Mouse (Mus musculus) kidney, postnatal 10 days (tissue): Measurements from ENCODE around the gene Ncoa6.
A peak's percentile ranks its signal among the peaks of the same experiment; 100 is the strongest.

Experiments
- DNase-seq: peaks from one replicate; pipeline ENCODE4 v3.0.0; 2021; ENCODE audit warnings: mixed read lengths

The Ncoa6 gene

GRCm38 (mm10) chr2:155420911-155421310, 52.8 kb downstream of the Ncoa6 start:
- DNase-seq = no peak

GRCm38 (mm10) chr2:155404635-155405034, 69.1 kb downstream of the Ncoa6 start:
- no peak for DNase-seq

DNA sequence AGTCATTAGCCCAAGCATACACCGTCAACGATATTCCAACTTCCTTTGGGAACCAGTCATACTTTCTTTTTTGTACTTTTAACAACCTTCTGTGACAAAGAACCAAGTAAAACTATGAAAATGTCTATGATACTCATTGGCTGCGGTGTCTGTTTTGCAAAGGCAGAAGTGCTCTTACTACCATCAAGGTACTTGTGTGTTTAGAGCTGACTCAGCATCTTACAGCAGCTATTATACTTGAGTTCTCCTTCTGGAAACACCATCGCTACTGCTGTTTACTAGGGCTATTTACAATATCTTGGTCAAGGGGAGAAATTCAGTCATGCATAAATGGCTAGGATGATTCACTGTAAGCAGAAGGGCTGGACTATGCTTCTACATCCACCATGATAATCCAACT, 71.8 kb downstream of the Ncoa6 start:
- DNase-seq = no peak

- peak; percentile 31 for DNase-seq
These were observed 73.4 kb downstream of the Ncoa6 start for GRCm38 (mm10) chr2:155400276-155400675.

DNA sequence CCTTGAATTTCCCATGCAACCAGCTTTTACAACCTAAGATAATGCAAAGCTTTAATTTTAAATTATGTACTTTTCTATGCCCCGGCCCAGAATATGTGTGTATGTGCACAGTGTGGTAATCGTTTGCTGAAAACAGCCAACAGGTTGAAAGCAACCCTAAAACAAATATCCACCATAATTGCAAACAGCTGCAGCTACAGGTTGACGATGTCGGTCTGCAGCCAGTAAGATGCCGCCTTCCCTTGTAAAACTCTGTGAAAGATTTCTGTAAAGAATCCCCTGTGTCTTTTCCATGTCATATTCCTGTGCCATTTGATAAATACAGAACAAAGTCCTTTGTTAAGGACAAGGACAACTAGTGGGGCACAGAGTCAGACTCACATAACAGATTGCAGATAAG, 79.1 kb downstream of the Ncoa6 start:
- no peak for DNase-seq

DNA sequence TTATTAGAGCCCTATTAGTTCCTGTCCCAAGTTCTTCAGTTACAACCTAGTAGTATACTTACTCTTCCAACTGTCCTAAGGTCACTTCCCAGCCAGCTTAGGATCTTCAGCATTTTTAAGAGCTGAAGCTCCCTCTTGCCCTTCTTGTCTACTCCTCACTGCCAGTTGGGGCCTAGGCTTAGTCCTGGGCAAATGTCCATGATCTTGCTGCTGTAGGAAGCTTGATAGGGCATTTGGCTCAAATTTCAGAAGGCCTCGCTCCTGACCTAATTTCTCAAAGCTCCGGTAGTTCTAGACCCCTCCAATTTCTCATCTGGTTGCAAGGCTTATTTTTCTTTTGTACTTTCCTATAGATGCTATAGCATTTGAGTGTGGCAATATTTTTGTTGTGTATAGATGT, 85.1 kb downstream of the Ncoa6 start:
- no peak for DNase-seq

DNA sequence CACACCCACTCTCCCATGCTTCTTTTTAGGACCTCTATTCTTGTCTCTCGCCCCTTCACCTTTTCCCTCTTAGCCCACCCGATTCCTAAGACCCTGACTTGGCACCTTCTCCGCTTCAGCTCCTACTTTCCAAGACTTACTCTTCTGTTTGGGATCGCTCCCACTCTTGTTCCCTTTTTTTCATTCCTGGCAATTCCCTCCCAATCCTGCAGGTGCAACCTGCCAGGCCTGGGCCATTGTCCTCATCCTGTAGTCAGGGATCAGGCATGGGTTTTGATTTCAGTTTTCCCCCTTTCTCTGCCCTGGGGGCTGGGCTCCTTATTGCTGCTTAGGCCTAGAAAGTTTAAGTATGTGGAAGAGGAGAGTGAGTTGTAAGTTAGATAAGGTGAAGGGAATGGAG, 86.6 kb downstream of the Ncoa6 start:
- DNase-seq = no peak

GRCm38 (mm10) chr2:155386534-155386899, 87.2 kb downstream of the Ncoa6 start:
- peak; percentile 21 for DNase-seq

DNA sequence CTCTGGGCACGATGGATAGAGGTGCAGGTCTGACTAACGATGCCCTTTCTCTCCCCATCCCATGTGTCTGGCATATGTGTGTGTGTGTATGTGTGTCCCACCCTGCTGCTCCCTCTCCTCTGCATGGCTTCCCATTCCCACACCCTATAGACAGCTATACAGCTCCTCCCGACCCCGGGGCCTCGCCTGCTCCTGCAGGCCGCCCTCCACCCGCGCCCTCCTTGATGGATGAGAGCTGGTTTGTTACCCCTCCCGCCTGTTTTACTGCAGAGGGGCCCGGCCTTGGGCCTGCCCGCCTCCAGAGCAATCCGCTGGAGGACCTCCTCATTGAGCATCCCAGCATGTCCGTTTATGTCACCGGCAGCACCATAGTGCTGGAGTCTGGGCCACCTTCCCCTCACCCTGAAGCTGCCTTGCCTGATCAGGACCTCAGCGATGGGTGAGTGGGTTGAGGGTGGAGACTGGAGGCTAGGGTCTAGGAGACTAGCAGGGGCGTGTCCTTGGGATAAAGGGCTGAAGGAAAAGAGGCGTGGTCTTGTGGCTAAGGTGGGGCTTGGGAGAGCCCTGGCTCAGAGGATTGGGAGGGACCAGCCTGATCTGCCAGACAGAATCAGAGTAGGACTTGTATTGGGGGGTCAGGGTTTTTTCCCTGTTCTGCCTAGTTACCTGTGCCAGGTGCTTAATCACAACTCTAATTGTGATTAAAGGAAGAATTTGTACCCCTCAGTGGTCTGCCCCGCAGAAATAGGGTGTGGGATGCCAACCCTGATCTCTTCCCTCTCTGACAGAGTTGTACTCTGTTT, 87.8 kb downstream of the Ncoa6 start:
- DNase-seq = peak; percentile 23

DNA sequence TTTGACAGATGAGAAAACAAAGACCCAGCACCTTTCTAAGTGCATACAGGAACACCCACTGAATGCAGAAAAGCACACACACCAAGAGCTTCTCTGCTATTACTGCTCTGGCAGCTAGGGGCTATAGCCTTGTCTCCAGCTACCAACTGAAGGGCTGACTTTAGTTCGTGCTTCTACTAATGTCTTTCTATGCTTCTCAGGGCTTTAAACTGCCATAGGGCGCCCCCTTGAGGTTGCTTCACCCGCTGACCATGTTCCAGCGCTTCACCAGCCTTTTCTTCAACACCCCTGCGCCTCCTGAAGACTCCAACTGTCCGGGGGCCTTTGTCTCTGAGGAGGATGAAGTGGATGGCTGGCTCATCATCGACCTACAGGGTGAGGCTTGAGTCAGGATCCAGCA, 88.6 kb downstream of the Ncoa6 start:
- peak; percentile 90 for DNase-seq

DNA sequence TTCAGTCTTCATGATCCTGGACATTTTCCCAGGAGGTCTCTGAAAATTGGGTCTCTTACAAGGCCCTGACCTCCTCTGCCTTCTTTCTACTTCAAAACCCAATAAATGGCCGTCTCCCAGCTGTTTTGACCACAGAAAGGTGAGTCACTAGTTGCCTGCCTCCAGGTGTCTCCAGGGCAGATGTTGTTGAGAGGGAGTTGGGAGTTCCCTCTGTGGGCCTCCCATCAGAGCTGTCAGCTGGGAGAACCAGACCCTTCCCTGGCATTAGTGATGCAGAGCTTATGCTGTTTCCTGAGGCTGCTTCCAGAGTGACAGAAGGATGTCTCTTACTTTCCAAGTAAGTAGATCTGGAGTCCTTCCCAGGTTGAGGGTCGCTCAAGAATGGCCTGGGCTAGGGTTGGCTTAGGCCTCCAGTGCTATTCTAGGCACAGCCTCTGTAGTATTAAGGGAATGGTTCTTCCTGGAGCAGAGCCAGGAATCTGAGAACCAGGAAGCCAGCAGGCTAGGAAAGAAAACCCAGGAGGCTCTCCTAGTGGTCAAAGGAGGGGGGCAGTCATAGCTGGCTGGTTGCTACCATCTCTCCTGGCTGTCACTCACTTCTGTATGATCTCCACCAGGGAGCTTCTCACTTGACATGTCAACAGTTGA, 90.8 kb downstream of the Ncoa6 start:
- peak; percentile 74 for DNase-seq

DNA sequence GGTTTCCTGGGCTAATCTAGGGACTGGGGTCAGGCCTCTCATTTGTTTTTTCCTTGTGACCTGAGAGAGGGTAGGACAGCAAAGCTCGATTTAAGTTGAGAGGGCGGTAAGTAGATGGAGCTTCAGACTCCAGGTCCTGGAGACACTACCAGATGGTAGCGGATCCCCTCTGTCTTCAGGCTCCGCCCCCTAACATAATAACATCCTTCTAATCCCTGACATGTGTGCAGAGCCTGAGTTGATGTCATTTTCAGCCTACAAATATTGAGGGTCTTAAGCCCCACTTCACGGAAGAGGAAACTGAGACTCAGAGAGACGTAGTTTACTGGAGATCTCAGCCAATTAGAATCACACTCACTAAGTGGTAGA, 91.4 kb downstream of the Ncoa6 start:
- no peak for DNase-seq

DNA sequence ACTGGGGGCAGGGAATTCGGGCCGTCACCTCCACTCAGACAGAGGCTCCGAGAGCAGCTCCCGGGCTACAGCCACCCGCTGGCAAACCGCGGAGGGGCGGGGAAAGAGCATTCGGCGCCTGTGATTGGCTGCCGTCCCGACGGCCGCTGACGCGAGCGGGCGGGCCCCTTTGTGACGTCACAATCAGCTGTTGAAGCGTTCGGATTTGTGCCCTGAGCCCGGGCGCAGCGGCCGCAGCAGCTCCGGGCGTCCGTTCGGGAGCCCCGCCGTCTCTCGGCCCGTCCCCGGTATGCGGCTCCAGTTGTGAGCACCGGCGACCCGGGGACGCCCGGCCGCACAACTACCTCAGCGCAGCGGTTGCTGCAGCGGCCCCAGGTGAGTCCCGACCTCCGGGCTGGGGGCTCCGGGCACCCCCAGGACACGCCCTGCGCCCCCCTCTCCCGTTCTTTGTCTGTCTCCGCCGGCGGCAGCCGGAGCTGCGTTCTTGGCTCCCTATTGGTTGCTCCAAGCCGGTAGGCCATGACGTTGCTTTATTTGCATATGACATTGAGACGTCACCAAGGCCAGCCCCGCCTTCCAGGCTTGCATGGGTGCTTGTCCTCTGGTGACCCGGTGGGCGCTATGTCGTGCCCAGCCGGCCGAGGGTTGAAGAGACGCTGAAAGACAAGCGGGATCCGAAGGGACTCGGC, 91.9 kb downstream of the Ncoa6 start:
- DNase-seq = peak; percentile 99

- DNase-seq = peak; percentile 20
These were observed 92.6 kb downstream of the Ncoa6 start for GRCm38 (mm10) chr2:155381060-155381437.

DNA sequence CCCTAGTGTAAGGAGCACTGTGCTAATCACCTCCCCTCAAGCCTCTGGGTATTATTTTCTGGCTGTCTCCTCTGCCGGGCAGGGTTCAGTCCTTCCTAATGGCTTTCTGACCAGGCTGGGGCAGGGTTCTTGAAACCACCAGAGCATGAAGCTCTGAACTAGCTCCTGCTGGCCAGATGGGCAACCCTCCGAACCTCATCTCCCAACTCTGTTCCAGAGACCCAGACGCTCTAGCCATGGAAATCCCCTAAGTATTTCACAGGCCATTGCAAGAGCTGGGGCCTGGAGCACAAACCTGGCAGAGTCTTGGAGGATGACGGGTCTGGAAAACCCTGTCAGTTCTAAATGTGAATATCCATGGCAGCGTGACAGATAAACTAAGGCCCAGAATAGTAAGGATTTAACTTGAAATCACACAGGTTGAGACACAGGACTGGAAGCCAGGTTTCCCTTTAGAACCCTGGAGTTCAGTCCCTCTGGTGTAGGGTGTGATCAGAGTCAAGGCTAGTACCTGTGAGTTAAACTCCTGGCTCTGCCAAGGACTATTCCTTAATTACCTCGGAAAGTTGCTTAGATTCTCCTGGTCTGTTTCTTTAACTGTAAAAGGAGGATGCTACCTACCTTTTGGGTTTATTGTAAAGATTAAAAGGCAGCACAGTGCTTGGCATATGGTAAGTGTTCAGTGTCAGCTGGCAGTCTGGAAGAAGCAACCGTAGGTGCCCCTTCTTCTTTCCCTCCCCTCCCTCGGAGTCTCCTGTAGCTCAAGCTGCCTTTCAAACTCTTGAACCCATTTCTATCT, 93.2 kb downstream of the Ncoa6 start, which contains the start of gene Trp53inp2:
Gene Trp53inp2 (plus strand): TSS at position 799 of the 799 bp plus-strand sequence.
- DNase-seq = peak; percentile 58

DNA sequence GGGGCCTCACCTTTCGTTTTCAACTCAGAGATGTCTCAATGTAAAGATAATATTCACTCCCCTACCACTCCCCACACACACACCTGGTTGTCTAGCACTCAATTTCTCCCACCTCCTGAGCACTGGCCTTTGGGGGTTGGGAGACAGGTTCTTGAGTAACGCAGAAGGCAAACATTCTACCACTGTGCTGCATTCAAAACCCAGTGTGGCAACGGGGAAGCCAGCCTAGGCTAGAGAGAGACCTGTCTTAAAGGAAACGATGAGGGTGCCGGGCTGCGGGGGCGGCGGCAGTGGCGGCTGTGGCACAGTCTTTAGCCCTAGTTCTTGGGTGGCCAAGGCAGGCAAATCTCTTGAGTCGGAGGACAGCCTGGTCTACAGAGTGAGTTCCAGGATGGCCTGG, 97.5 kb downstream of the Ncoa6 start:
- DNase-seq = no peak

- no peak for DNase-seq
These were observed 99.2 kb downstream of the Ncoa6 start for GRCm38 (mm10) chr2:155374521-155374920.

DNA sequence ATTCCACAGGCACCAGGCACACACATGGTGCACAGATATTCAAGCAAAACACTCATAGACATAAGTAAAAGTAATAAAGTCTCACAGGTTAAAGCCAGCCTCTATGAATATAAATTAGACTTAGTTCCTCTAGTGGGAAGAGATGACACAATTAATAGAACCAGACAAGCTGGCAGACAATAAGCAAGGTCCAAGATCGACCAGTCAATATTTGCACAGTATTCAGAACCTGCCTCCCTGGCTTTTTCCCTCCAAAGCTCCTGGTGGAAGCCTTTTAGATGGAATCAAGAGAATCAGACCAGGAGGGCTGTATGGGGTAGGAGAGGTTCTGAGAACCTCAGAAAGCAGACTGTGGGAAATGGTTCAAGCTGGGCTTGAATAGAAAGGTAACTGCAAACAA, 99.8 kb downstream of the Ncoa6 start:
- no peak for DNase-seq

DNA sequence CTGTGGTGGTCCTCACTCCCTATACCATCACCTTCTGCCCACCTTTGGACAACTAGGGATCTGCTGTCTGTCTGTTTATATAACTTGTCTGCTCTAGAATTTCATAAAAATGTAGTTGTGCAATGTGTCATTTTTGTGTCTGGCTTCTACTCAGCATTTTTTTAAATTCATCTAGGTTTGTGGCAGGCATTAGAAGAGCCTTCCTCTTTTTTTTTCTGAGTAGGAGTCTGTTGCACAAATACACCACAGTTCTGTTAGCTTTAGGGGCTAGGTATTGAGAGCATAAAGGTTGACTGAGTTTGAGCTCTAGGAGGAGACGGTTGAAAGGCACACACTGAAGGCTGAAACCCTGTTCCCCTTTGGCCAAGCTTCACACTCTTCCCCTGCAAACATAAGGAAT, 100.4 kb downstream of the Ncoa6 start:
- no peak for DNase-seq

- DNase-seq = no peak
These were observed 101.2 kb downstream of the Ncoa6 start for GRCm38 (mm10) chr2:155372451-155372850.

- DNase-seq = peak; percentile 70
These were observed 104.3 kb downstream of the Ncoa6 start for GRCm38 (mm10) chr2:155369333-155369883.

DNA sequence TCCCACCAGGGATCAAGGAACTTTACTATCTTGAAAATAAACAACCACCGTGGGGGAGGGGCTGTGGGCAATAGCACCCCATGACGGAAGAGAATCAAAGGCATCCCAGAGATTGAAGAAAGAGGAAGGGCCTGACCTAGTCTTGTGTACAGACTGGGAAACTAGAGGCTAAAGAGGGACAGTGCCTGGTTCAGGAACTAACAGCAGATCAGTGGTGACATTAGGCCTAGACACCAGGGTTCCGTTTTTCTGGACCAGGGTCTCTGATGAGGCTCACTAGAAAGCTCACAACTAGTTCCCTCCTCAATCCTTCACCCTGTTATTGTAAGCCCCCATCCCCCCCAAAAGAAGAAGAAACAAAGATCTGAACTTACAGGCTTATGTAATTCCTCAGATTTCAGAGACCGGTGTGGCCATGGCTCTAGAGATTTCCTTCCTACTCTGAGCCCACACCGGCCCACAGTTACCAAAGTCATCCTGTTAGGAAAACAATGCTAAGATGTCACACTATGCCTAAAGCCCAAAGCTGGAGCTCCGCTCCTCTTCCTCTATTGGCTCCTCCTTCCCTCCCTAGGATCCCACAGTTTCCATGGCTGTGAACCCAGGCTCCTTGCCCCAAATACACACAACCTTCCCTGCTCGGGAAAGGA, 105.9 kb downstream of the Ncoa6 start:
- DNase-seq = no peak
